Mouse (Mus musculus) granulocyte monocyte progenitor cell, adult 5-6 weeks (primary cell): ENCODE measurements around the gene Exoc3l2. TPM values are rescaled to one million over a fixed set of nuclear protein-coding genes. Genes with fewer than 3 reads are reported as not detected.

Experiments used
- ATAC-seq: replicated peaks from 2 replicates; pipeline ENCODE4 v1.8.0; 2016; ENCODE audit warnings: mild to moderate bottlenecking, moderate TSS enrichment, inconsistent platforms; ENCODE audit not compliant: poor library complexity, severe bottlenecking
- total RNA-seq, 2 experiments: library from RNA; stranded (forward) in 1 of 2; stranded (reverse) in 1 of 2; fragments of 200-712, 200-1000 nt in 1 of 2; fragments of >200 nt in 1 of 2; fragmentation: Nextera tagmentation in 1 of 2; gene quantifications; 2 replicates each; pipeline ENCODE4 v1.2.3; 2014 to 2017

Exoc3l2 gene
- total RNA-seq, 2 experiments from 2014 or later = 2.5 TPM; not detected in 1

- no peak for ATAC-seq
Measured at GRCm38 (mm10) chr7:19455819-19456495, 7.2 kb upstream of the Exoc3l2 start.

- no peak for ATAC-seq
Measured at GRCm38 (mm10) chr7:19456628-19457027, 6.5 kb upstream of the Exoc3l2 start.

GRCm38 (mm10) chr7:19457414-19458071 is 5.6 kb upstream of the Exoc3l2 start:
- no peak; the same call in 1 of the 2 replicates for ATAC-seq

- peak; percentile 60 for ATAC-seq
Measured at GRCm38 (mm10) chr7:19458072-19458486, 5.1 kb upstream of the Exoc3l2 start.

GRCm38 (mm10) chr7:19458591-19459111 is 4.5 kb upstream of the Exoc3l2 start, which contains the start of gene Mark4:
Gene Mark4 (minus strand): TSS chr7:19458821.
- ATAC-seq = peak; percentile 53

- peak; percentile 13; the same call in 1 of the 2 replicates for ATAC-seq
Measured at GRCm38 (mm10) chr7:19459144-19459870, 3.8 kb upstream of the Exoc3l2 start.

- no peak for ATAC-seq
Measured at GRCm38 (mm10) chr7:19460500-19460899, 2.6 kb upstream of the Exoc3l2 start.

- peak; percentile 73 for ATAC-seq
Measured at GRCm38 (mm10) chr7:19461488-19461887, 1.6 kb upstream of the Exoc3l2 start.

- ATAC-seq = no peak
Measured at GRCm38 (mm10) chr7:19462443-19462842, 688 bp upstream of the Exoc3l2 start.

GRCm38 (mm10) chr7:19464367-19465307 is 1.5 kb downstream of the Exoc3l2 start:
- no peak for ATAC-seq

GRCm38 (mm10) chr7:19466602-19467145 is 3.5 kb downstream of the Exoc3l2 start:
- no peak for ATAC-seq

GRCm38 (mm10) chr7:19467638-19468037 is 4.5 kb downstream of the Exoc3l2 start:
- peak; percentile 39 for ATAC-seq

GRCm38 (mm10) chr7:19468279-19468678 is 5.1 kb downstream of the Exoc3l2 start:
- ATAC-seq = peak; percentile 50

GRCm38 (mm10) chr7:19469404-19469803 is 6.3 kb downstream of the Exoc3l2 start:
- no peak for ATAC-seq

GRCm38 (mm10) chr7:19470308-19470707 is 7.2 kb downstream of the Exoc3l2 start:
- ATAC-seq = no peak

GRCm38 (mm10) chr7:19472403-19472802 is 9.3 kb downstream of the Exoc3l2 start:
- peak; percentile 70 for ATAC-seq

- ATAC-seq = peak; percentile 57
Measured at GRCm38 (mm10) chr7:19473875-19474443, 10.8 kb downstream of the Exoc3l2 start.

GRCm38 (mm10) chr7:19477084-19477483 is 14.0 kb downstream of the Exoc3l2 start:
- no peak for ATAC-seq
